Mouse (Mus musculus) limb, embryonic 14.5 days (tissue): ENCODE results near the gene Eps8l1. TPM values are rescaled to one million over a fixed set of nuclear protein-coding genes. Genes with fewer than 3 reads are reported as not detected.
A peak's percentile ranks its signal among the peaks of the same experiment; 100 is the strongest.

ENCODE experiments used
- ATAC-seq: fragments of 200-750 bp; cut with Nextera tagmentation; 2 replicates; pipeline ENCODE4 v1.8.0; 2017; ENCODE audit warnings: low read depth, moderate number of reproducible peaks, moderate TSS enrichment; ENCODE audit not compliant: low FRiP score
- DNase-seq: peaks from one replicate; pipeline ENCODE4 v3.0.0-alpha.2; 2015; ENCODE audit warnings: low spot score
- H3K27ac ChIP-seq: fragments of 300-500 bp; sonication (generic); replicated peaks from 2 replicates; pipeline ENCODE4 v1.5.1; 2014; ENCODE audit warnings: low read depth, mild to moderate bottlenecking, low read length, moderate library complexity, mixed read lengths
- H3K27me3 ChIP-seq: fragments of 300-500 bp; sonication (generic); 2 replicates; pipeline ENCODE4 v1.6.1; 2014; ENCODE audit warnings: low read length, mixed read lengths; ENCODE audit not compliant: control insufficient read depth, insufficient read depth
- H3K36me3 ChIP-seq: fragments of 300-500 bp; sonication (generic); 2 replicates; pipeline ENCODE4 v1.6.1; 2014; ENCODE audit warnings: mild to moderate bottlenecking, low read length, moderate library complexity, mixed read lengths; ENCODE audit not compliant: control insufficient read depth, insufficient read depth
- H3K4me1 ChIP-seq: fragments of 300-500 bp; sonication (generic); 2 replicates; pipeline ENCODE4 v1.6.1; 2014; ENCODE audit warnings: antibody characterized with exemption, low read length, mixed read lengths; ENCODE audit not compliant: control insufficient read depth, insufficient read depth
- H3K4me2 ChIP-seq: fragments of 300-500 bp; sonication (generic); replicated peaks from 2 replicates; pipeline ENCODE4 v1.6.1; 2014; ENCODE audit warnings: low read depth, mild to moderate bottlenecking, low read length, moderate library complexity; ENCODE audit not compliant: severe bottlenecking
- H3K4me3 ChIP-seq: fragments of 300-500 bp; sonication (generic); replicated peaks from 2 replicates; pipeline ENCODE4 v1.5.1; 2014; ENCODE audit warnings: low read length
- H3K9ac ChIP-seq: fragments of 300-500 bp; sonication (generic); 2 replicates; pipeline ENCODE4 v1.6.1; 2014; ENCODE audit warnings: mild to moderate bottlenecking, low read depth, low read length, moderate library complexity; ENCODE audit not compliant: severe bottlenecking
- H3K9me3 ChIP-seq: fragments of 300-500 bp; sonication (generic); 2 replicates; pipeline ENCODE4 v1.6.1; 2016; ENCODE audit warnings: low read length; ENCODE audit not compliant: control insufficient read depth
- POLR2A ChIP-seq: fragments of 200-500 bp; IDR thresholded peaks from 2 replicates; pipeline ENCODE4 v1.8.0; 2012; ENCODE audit warnings: inconsistent platforms, mild to moderate bottlenecking, moderate library complexity, borderline replicate concordance; ENCODE audit not compliant: insufficient read depth, insufficient read length; ENCODE audit errors: extremely low read depth
- WGBS: fragments of 180-500 bp; shearing (Covaris S2); extraction: QIAGEN DNeasy Blood & Tissue Kit; methylation state at CpG from one replicate; pipeline ENCODE4 v1.1.7; 2014; 5-methylcytosine and 5-hydroxymethylcytosine counted together
- polyA plus RNA-seq, 2 experiments: library from polyadenylated mRNA; depleted of rRNA in 1 of 2; stranded (reverse) in 1 of 2; unstranded in 1 of 2; fragments of >200 nt; fragmentation: Nextera tagmentation in 1 of 2; extraction: Ambion mirVana in 1 of 2; gene quantifications; 2 replicates each; pipeline versions ENCODE4 v1.2.1 to v1.2.3; 2012 to 2014

Gene Eps8l1
- polyA plus RNA-seq, 2 experiments: 1.9 to 6.9 TPM

DNA sequence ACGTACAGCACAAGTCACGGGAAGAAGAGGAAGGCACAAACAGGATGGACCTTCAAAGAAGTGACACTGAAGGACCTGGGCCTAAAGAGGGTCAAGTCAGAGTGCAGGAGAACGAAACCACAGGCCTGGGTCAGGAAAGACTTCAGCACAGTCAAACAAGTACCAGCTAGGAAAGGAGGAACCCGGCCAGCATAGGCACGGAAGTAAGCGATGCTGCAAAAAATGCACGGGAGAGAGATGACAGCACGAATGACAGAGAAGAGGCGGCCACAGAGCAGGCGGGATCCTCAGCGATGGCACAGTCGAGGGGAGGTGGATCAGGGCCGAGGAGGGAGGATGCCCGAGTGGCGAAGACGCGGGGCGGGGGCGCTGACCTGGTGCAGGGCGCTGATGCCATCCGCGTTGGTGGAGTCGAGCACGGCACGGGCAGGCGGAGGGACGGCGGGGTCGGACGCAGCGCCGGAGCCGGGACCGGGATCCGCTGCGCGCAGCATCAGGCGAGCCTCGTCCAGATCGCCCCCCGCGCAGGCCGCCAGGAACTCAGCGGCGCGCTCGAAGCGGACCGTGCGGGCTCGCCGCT is 40.5 kb downstream of the Eps8l1 start:
- ATAC-seq: peak; percentile 14
- Histone ChIP-seq H3K27me3 (no peaks in the 10 kb centered on the region), H3K9me3 (no peaks in the 10 kb centered on the region), H3K4me3 (peak overlapping the region; percentile 78), H3K27ac (peak overlapping the region; percentile 88), H3K4me1 (peaks cover 29% of the 10 kb centered on the region), H3K36me3 (peaks cover 15% of the 10 kb centered on the region), H3K9ac (peak overlapping the region; percentile 91), H3K4me2 (peak overlapping the region; percentile 73)
- 0% methylated on average over 12 of the region's 52 CpGs for WGBS
- no peak for TF ChIP-seq POLR2A
- DNase-seq: no peak

DNA sequence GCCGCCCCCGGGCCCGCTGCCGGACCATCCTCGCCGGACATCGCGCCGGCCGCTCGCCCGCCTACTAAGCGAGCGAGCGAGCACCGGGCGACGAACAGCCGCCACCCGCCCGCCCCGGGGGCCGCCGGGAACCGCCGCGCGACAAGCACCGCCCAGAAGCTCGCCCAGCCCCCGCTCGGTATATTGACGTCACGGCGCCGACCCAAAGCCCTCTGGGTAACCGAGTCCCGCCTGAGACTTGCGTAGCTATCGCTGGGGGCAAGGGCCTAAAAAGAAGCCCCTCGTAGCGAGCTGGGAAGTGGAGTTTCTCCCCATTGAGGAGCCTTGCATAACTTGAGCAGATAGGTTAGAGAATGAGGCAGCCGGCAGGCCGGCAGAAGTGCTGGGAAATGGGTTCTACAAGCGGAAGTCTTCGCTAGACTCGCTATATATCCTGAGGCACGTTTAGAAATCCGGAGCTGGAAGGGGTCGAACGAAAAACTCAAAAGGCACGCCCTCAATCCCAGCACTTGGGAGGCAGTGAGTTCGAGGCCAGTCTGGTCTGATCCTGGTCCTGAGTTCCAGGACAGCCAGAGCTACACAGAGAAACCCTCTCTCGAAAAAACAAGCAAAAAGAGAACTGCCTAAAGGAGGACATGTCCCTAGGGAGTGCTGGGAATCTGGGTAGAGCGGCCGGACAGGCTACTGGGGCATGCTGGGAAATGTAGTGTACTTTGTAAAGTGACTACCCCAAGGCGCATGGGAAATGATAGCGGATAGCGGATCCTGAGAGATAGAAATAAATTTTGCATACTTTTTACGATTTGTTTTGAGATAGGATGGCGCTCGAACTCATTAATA is 41.3 kb downstream of the Eps8l1 start, which contains the start of gene Ppp1r12c:
Ppp1r12c (minus strand) TSS at position 123 of the 840 bp plus-strand sequence.
- 0 out of 2 replicates have a peak, but pooled peaks have one; percentile 43 for TF ChIP-seq POLR2A
- Histone ChIP-seq H3K36me3 (peaks cover 8% of the 10 kb centered on the region), H3K4me1 (peaks cover 29% of the 10 kb centered on the region), H3K9ac (peak within 1 kb of the TSS; percentile 91), H3K27ac (peak within 1 kb of the TSS; percentile 88), H3K9me3 (no peaks in the 10 kb centered on the region), H3K27me3 (no peaks in the 10 kb centered on the region), H3K4me3 (peak within 1 kb of the TSS; percentile 78), H3K4me2 (peak within 1 kb of the TSS; percentile 73)
- DNase-seq (peak; percentile 94), ATAC-seq (peak; percentile 94)
- WGBS: under 1% methylated on average over 40 of the region's 62 CpGs

DNA sequence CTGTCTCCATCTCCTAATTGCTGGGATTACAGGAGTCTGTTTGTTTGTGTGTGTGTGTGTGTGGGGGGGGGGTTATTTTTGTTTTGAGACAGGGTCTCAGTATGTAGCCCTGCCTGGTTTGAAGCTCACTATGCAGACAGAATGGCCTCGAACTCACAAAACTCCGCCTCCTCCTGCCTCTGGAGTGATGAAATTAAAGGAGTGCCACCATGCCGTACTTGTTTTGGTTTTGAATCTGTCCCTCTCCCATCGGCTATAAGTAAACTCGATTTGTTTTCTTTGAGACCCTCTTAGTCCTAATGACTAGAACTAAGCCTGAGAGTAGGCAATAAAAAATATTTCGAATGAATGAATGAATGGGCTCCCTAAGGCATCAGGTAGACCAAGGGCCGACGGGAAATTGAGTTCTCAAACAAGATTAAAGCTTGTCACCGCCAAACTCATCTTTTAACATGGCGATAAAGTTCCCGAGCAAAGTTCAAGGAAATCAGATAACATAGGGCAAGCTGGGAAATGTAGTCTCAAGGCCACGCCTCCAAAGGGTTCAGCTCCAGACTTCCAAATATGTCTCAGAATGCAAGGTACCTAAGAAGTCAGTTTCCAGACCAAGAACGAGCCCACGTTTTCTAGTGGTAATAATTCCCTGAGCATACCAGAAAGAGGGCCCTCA is 42.1 kb downstream of the Eps8l1 start:
- H3K9me3 ChIP-seq: no peaks in the 10 kb centered on the region
- WGBS: 11% methylated on average over 14 of the region's 14 CpGs
- no peak overlapping the region for H3K9ac ChIP-seq
- no peaks in the 10 kb centered on the region for H3K36me3 ChIP-seq
- H3K4me2 ChIP-seq: peak overlapping the region; percentile 73
- H3K27ac ChIP-seq: no peak overlapping the region; the same call in 1 of the 2 replicates
- TF ChIP-seq POLR2A: no peak
- DNase-seq (peak; percentile 78), ATAC-seq (0 out of 2 replicates have a peak, but pooled peaks have one; percentile 15)
- no peaks in the 10 kb centered on the region for H3K27me3 ChIP-seq
- peaks cover 29% of the 10 kb centered on the region for H3K4me1 ChIP-seq
- peak overlapping the region; percentile 78 for H3K4me3 ChIP-seq

DNA sequence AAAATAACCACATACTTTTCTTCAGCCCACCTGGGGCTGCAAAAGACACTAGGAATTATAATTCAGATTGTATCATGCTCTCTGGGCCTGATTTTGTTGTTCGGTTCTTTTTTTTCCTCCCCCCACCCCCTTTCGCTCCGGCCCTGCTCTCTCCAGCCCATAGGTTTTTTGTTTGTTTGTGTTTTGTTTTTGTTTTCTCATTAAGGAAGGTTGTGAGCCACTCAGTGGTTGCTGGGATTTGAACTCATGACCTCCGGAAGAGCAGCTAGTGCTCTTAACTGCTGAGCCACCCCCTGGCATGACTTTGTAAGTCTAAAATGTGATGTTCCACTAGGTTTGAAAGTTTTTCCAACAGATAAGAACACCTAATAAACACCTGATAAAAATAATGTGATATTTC is 42.6 kb downstream of the Eps8l1 start:
- H3K27ac ChIP-seq: no peak overlapping the region
- no peaks in the 10 kb centered on the region for H3K9me3 ChIP-seq
- no peak for TF ChIP-seq POLR2A
- H3K36me3 ChIP-seq: no peaks in the 10 kb centered on the region
- no peaks in the 10 kb centered on the region for H3K27me3 ChIP-seq
- no peak overlapping the region for H3K9ac ChIP-seq
- H3K4me3 ChIP-seq: no peak overlapping the region
- ATAC-seq: no peak
- no peak for DNase-seq
- 85% methylated on average over 4 of the region's 4 CpGs for WGBS
- H3K4me1 ChIP-seq: peaks cover 24% of the 10 kb centered on the region
- no peak overlapping the region for H3K4me2 ChIP-seq

DNA sequence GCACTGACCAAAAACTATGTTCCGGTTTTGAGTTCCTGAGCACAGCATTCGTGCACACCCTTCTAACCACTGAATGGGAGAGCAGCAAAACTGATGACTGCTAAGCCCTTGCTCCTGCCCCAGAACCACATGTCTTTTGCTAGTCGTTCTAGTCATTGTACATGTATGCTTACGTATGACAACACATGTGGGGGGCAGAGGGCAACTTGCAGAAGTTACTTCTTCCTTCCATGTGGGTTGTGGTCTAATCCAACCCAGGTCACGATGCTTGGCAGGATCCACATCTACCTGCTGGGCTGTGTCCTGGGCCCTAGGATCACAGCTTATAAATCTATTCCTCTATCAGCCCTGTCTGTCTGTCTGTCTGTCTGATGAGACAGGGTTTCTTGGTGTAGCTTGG is 43.4 kb downstream of the Eps8l1 start:
- no peak for DNase-seq
- TF ChIP-seq POLR2A: no peak
- ATAC-seq: no peak

More for the DNA sequence above, 43.4 kb downstream of the Eps8l1 start:
- Histone ChIP-seq H3K27ac (no peak overlapping the region), H3K9me3 (no peaks in the 10 kb centered on the region), H3K36me3 (no peaks in the 10 kb centered on the region), H3K4me1 (peaks cover 17% of the 10 kb centered on the region), H3K4me2 (no peak overlapping the region), H3K9ac (no peak overlapping the region), H3K27me3 (no peaks in the 10 kb centered on the region), H3K4me3 (no peak overlapping the region)
- 75% methylated on average over 5 of the region's 5 CpGs for WGBS
